Mouse (Mus musculus): ENCODE data around the gene Zdhhc11.

DNA sequence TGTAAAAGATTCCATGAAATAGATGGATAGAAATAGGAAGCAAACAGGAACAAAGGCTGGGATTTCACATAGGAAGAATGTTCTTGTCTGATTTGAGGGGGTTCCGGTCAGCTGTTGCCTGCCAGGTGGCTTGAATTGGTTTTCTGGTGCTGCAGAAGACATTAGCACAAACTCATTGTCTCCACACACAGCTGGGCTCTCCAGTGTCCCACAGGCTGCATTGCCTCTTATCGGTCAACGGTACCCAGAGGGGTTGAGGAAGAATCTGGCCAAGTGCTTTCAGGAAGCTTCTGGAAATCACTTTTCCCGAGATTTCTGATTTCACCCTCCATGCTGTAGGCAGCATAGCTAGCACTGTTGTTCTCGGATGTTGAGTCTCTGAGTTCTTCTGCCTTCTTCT is 27.6 kb downstream of the Zdhhc11 start:
- no peak for TF ChIP-seq CTCF (IDR thresholded peaks at IDR 0.05; ENCODE audit: extremely low read depth, insufficient read depth, insufficient read length, insufficient replicate concordance)
- no peak for TF ChIP-seq POLR2A (IDR thresholded peaks at IDR 0.05; ENCODE audit: low read depth, low read length)
